ENCODE assay signal across 12 mouse cellular contexts in genomic region chr9:63969467-63969866, GRCm38 (mm10). TPM values are rescaled to one million over a fixed set of nuclear protein-coding genes. Genes with fewer than 3 reads are reported as not detected.
DNase-seq lines count a peak whose midpoint lies in the region; ATAC-seq and TF ChIP-seq lines count a peak whose summit lies in the region.
"Had no signal": no experiment of that assay in that cellular context is flagged by ENCODE, and none has a peak within 500 bp of the region (broad histone marks: within the 10 kb centered on the region; RNA-seq: fewer than 3 reads in every experiment).

No protein-coding gene starts in this region.

- no peaks in the 10 kb centered on the region for H3K36me3 ChIP-seq in heart, embryonic 16.5 days (ENCODE audit: control insufficient read depth, insufficient read depth)
- peaks cover 14% of the 10 kb centered on the region for H3K36me3 ChIP-seq in lung, embryonic 14.5 days (ENCODE audit: insufficient read depth)
- no peaks in the 10 kb centered on the region for H3K36me3 ChIP-seq in embryonic facial prominence, embryonic 15.5 days
- 0 out of 2 replicates have a peak, but pooled peaks cover 2% of the 10 kb centered on the region for H3K36me3 ChIP-seq in small intestine, adult 2 months (ENCODE audit: control insufficient read depth, insufficient read depth, low read length)

- H3K27ac ChIP-seq in heart, embryonic 16.5 days (ENCODE audit: low read length), result peak overlapping the region; percentile 86
- peak overlapping the region; percentile 94 for H3K27ac ChIP-seq in lung, embryonic 14.5 days (ENCODE audit: low read depth)
- peak overlapping the region; percentile 81 for H3K27ac ChIP-seq in embryonic facial prominence, embryonic 15.5 days (replicated peaks)
- H3K27ac ChIP-seq in small intestine, adult 2 months (ENCODE audit: insufficient read depth, low read depth, low read length), result peak overlapping the region; percentile 71

- H3K4me2 ChIP-seq in heart, embryonic 16.5 days (ENCODE audit: low read depth, low read length), result peak overlapping the region; percentile 23; the same call in 1 of the 2 replicates
- H3K4me2 ChIP-seq in lung, embryonic 14.5 days, result peak overlapping the region; percentile 1; the same call in 1 of the 2 replicates
- H3K4me2 ChIP-seq in embryonic facial prominence, embryonic 15.5 days (replicated peaks), result no peak overlapping the region

- peak overlapping the region; percentile 48 for H3K9ac ChIP-seq in heart, embryonic 16.5 days (ENCODE audit: low read length)
- no peak overlapping the region for H3K9ac ChIP-seq in lung, embryonic 14.5 days
- no peak overlapping the region; the same call in 1 of the 2 replicates for H3K9ac ChIP-seq in embryonic facial prominence, embryonic 15.5 days

- DNase-seq in heart, postnatal 14 days, result no peak
- no peak for DNase-seq in lung, embryonic 14.5 days
- DNase-seq in lung, postnatal 14 days, result no peak
- no peak for DNase-seq in urinary bladder, postnatal 10 days (ENCODE audit: low spot score)
- DNase-seq: adrenal gland, postnatal 14 days; gastrocnemius, postnatal 14 days; layer of hippocampus, postnatal 36 days; right cerebral cortex, postnatal 4 days had no signal

- H3K27me3 ChIP-seq in heart, embryonic 16.5 days (ENCODE audit: control insufficient read depth, insufficient read depth, low read length), result no peaks in the 10 kb centered on the region
- no peaks in the 10 kb centered on the region for H3K27me3 ChIP-seq in lung, embryonic 14.5 days (ENCODE audit: insufficient read depth, low read length)
- no peaks in the 10 kb centered on the region for H3K27me3 ChIP-seq in embryonic facial prominence, embryonic 15.5 days
- H3K27me3 ChIP-seq in small intestine, adult 2 months (ENCODE audit: control insufficient read depth, insufficient read depth, low read length), result no peaks in the 10 kb centered on the region

- no peak for ATAC-seq in heart, embryonic 16.5 days (replicated peaks; ENCODE audit: extremely low read depth, insufficient read depth, low FRiP score)
- no peak for ATAC-seq in lung, embryonic 14.5 days (ENCODE audit: insufficient read depth)
- ATAC-seq in embryonic facial prominence, embryonic 15.5 days (ENCODE audit: insufficient number of reproducible peaks, low FRiP score, low TSS enrichment, low read depth), result no peak

- H3K4me1 ChIP-seq in heart, embryonic 16.5 days (ENCODE audit: control insufficient read depth, insufficient read depth, low read length), result peaks cover 93% of the 10 kb centered on the region
- peaks cover 73% of the 10 kb centered on the region for H3K4me1 ChIP-seq in lung, embryonic 14.5 days (ENCODE audit: insufficient read depth)
- peaks cover 92% of the 10 kb centered on the region for H3K4me1 ChIP-seq in embryonic facial prominence, embryonic 15.5 days
- H3K4me1 ChIP-seq in small intestine, adult 2 months (ENCODE audit: control insufficient read depth, insufficient read depth, insufficient read length, low read length), result peaks cover 22% of the 10 kb centered on the region; the same call in 1 of the 2 replicates

- intact Hi-C loops in heart, postnatal 14 days (cut with DNase I), result no loop called here

- H3K9me3 ChIP-seq in heart, embryonic 16.5 days (replicated peaks; ENCODE audit: control insufficient read depth, low read length), result no peaks in the 10 kb centered on the region
- H3K9me3 ChIP-seq in lung, embryonic 14.5 days (ENCODE audit: low read depth, low read length), result no peaks in the 10 kb centered on the region
- H3K9me3 ChIP-seq in embryonic facial prominence, embryonic 15.5 days (replicated peaks), result no peaks in the 10 kb centered on the region
- H3K9me3 ChIP-seq: megakaryocyte, embryonic 14.5 days had no signal

- 60% methylated on average over 10 of the region's 10 CpGs for WGBS in heart, embryonic 16.5 days
- WGBS in lung, embryonic 14.5 days, result 70% methylated on average over 10 of the region's 10 CpGs
- 53% methylated on average over 10 of the region's 10 CpGs for WGBS in embryonic facial prominence, embryonic 15.5 days
- WGBS in small intestine, adult 2 months, result 80% methylated on average over 10 of the region's 10 CpGs

- no peak for TF ChIP-seq CTCF in lung, embryonic 14.5 days (IDR thresholded peaks at IDR 0.05; ENCODE audit: low read depth)
- no peak for TF ChIP-seq CTCF in small intestine, adult 2 months (IDR thresholded peaks at IDR 0.05; ENCODE audit: extremely low read depth, insufficient read length, insufficient replicate concordance, low read depth, low read length)

- TF ChIP-seq POLR2A in small intestine, adult 2 months (IDR thresholded peaks at IDR 0.05; ENCODE audit: low read depth, low read length), result no peak

- H3K4me3 ChIP-seq in heart, embryonic 16.5 days (ENCODE audit: low read length), result no peak overlapping the region
- H3K4me3 ChIP-seq in lung, embryonic 14.5 days (ENCODE audit: low read depth, low read length), result no peak overlapping the region
- no peak overlapping the region for H3K4me3 ChIP-seq in embryonic facial prominence, embryonic 15.5 days (replicated peaks)
- H3K4me3 ChIP-seq in small intestine, adult 2 months (ENCODE audit: low read depth, low read length), result no peak overlapping the region
- H3K4me3 ChIP-seq: megakaryocyte, embryonic 14.5 days had no signal

RNA-seq across cellular contexts. Expression of gene Smad6, which starts 52.4 kb away (rescaled TPM):
- polyA plus RNA-seq in heart, embryonic 16.5 days (2015; fragmentation: Nextera tagmentation; extraction: Ambion mirVana), result 12.8 and 13.7 TPM in 2 replicates
- 10 to 100 TPM; 13.6 to 15.5 TPM for total RNA-seq in heart, postnatal 14 days (2021)
- 13.6 and 15.3 TPM in 2 replicates for polyA plus RNA-seq in lung, embryonic 14.5 days (2014; fragmentation: Nextera tagmentation; extraction: Ambion mirVana)
- polyA plus RNA-seq in embryonic facial prominence, embryonic 15.5 days (2015; fragmentation: Nextera tagmentation; extraction: Ambion mirVana), result 12.8 and 15.5 TPM in 2 replicates
- 45.7 and 90.4 TPM in 2 replicates for polyA plus RNA-seq in small intestine, adult 2 months (2012; rRNA removed)
